Mouse (Mus musculus) hindbrain, embryonic 10.5 days (tissue): ENCODE results near the gene Parn. TPM values are rescaled to one million over a fixed set of nuclear protein-coding genes. Genes with fewer than 3 reads are reported as not detected.
A peak's percentile ranks its signal among the peaks of the same experiment; 100 is the strongest.

Experiments used
- DNase-seq: peaks from one replicate; pipeline ENCODE4 v3.0.0-alpha.2; 2017; ENCODE audit warnings: low spot score
- H3K27ac ChIP-seq: fragments of 300-500 bp; sonication (generic); 2 replicates; pipeline ENCODE4 v1.5.1; 2016; ENCODE audit warnings: mild to moderate bottlenecking, moderate library complexity
- H3K27me3 ChIP-seq: fragments of 300-500 bp; sonication (generic); 2 replicates; pipeline ENCODE4 v1.6.1; 2016; ENCODE audit warnings: mild to moderate bottlenecking; ENCODE audit not compliant: poor library complexity, insufficient read depth, severe bottlenecking
- H3K36me3 ChIP-seq: fragments of 300-500 bp; sonication (generic); 2 replicates; pipeline ENCODE4 v1.6.1; 2016; ENCODE audit warnings: mild to moderate bottlenecking, moderate library complexity
- H3K4me1 ChIP-seq: fragments of 300-500 bp; sonication (generic); replicated peaks from 2 replicates; pipeline ENCODE4 v1.6.1; 2016; ENCODE audit warnings: mild to moderate bottlenecking
- H3K4me3 ChIP-seq: fragments of 300-500 bp; sonication (generic); 2 replicates; pipeline ENCODE4 v1.5.1; 2016; ENCODE audit warnings: mild to moderate bottlenecking, moderate library complexity
- H3K9me3 ChIP-seq: fragments of 300-500 bp; sonication (generic); 2 replicates; pipeline ENCODE4 v1.6.1; 2016; ENCODE audit warnings: mild to moderate bottlenecking, moderate library complexity
- WGBS: fragments of 180-500 bp; shearing (Covaris S2); methylation state at CpG from one replicate; pipeline ENCODE4 v1.1.7; 2016; 5-methylcytosine and 5-hydroxymethylcytosine counted together
- polyA plus RNA-seq: library from polyadenylated mRNA; unstranded; fragments of >200 nt; fragmentation: Nextera tagmentation; extraction: Ambion mirVana; gene quantifications from 2 replicates; pipeline ENCODE4 v1.2.1, GENCODE M21; 2016

The Parn gene
- polyA plus RNA-seq, 1 experiment from 2014 or later = 41.2 TPM

DNA sequence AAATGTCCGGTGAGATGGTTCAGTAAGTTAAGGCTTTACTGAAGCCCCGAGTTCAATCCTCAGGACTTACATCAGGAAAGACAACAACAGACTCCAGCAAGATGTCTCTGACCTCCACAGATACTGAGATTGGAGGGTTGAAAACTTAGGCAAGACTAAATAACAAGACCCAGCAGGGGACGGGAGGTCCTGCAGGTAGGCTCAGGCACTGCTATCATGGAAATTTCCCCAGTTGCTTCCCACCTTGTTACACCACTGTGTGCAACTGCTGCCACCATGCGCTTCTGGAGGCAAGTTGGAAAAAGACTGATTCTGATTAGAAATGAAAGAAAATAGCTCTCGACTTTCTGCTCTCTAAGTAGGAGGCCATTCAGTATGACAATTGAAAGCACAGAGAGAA lies 55.4 kb downstream of the Parn start:
- 91% methylated on average over 5 of the region's 5 CpGs for WGBS
- Histone ChIP-seq H3K27me3 (no peaks in the 10 kb centered on the region), H3K9me3 (no peaks in the 10 kb centered on the region), H3K4me1 (no peaks in the 10 kb centered on the region), H3K36me3 (peaks cover 33% of the 10 kb centered on the region), H3K4me3 (no peak overlapping the region), H3K27ac (no peak overlapping the region)
- no peak for DNase-seq

DNA sequence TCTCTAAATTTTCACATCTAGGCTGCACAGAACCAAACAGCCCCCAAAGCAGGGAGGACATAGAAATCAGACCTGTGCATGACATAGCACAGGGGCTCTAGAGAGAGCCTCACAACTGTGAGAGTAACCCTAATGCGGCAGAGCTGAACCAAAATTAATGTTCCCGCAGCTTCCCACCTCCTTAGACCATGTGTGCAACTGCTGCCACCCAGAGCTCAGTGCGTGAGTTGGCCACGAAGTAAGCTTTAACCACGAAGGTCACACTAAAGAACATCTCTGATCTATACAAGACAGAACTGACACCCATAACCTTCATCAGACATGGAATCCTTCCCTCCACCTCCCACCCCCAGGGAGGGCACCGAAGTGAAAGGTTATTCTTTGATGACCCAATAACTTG lies 55.9 kb downstream of the Parn start:
- no peaks in the 10 kb centered on the region for H3K9me3 ChIP-seq
- peaks cover 32% of the 10 kb centered on the region for H3K36me3 ChIP-seq
- no peak overlapping the region for H3K27ac ChIP-seq
- DNase-seq = no peak
- H3K4me3 ChIP-seq = no peak overlapping the region
- H3K4me1 ChIP-seq = no peaks in the 10 kb centered on the region
- H3K27me3 ChIP-seq = no peaks in the 10 kb centered on the region
- 88% methylated on average over 6 of the region's 6 CpGs for WGBS

- Histone ChIP-seq H3K4me1 (no peaks in the 10 kb centered on the region), H3K27ac (no peak overlapping the region), H3K27me3 (no peaks in the 10 kb centered on the region), H3K4me3 (no peak overlapping the region), H3K36me3 (peaks cover 28% of the 10 kb centered on the region), H3K9me3 (no peaks in the 10 kb centered on the region)
- no peak for DNase-seq
Observed at GRCm38 (mm10) chr16:13611399-13611798, 56.6 kb downstream of the Parn start.

GRCm38 (mm10) chr16:13610951-13611381 lies 57.0 kb downstream of the Parn start:
- H3K4me1 ChIP-seq = no peaks in the 10 kb centered on the region
- H3K36me3 ChIP-seq = peaks cover 29% of the 10 kb centered on the region
- H3K4me3 ChIP-seq = no peak overlapping the region
- no peaks in the 10 kb centered on the region for H3K27me3 ChIP-seq
- DNase-seq = no peak
- H3K27ac ChIP-seq = no peak overlapping the region
- H3K9me3 ChIP-seq = no peaks in the 10 kb centered on the region
- 85% methylated on average over 5 of the region's 5 CpGs for WGBS

- H3K27ac ChIP-seq = no peak overlapping the region
- no peaks in the 10 kb centered on the region for H3K27me3 ChIP-seq
- peaks cover 30% of the 10 kb centered on the region for H3K36me3 ChIP-seq
- no peak for DNase-seq
- WGBS = 90% methylated on average over 1 of the region's 1 CpGs
- H3K4me3 ChIP-seq = no peak overlapping the region
- H3K9me3 ChIP-seq = no peaks in the 10 kb centered on the region
- no peaks in the 10 kb centered on the region for H3K4me1 ChIP-seq
Observed at GRCm38 (mm10) chr16:13608705-13609085, 59.3 kb downstream of the Parn start.

- 84% methylated on average over 4 of the region's 4 CpGs for WGBS
- Histone ChIP-seq H3K4me3 (no peak overlapping the region), H3K36me3 (peaks cover 35% of the 10 kb centered on the region), H3K27me3 (no peaks in the 10 kb centered on the region), H3K4me1 (no peaks in the 10 kb centered on the region), H3K9me3 (no peaks in the 10 kb centered on the region), H3K27ac (no peak overlapping the region)
- DNase-seq = no peak
Observed at GRCm38 (mm10) chr16:13607987-13608704, 59.8 kb downstream of the Parn start.

DNA sequence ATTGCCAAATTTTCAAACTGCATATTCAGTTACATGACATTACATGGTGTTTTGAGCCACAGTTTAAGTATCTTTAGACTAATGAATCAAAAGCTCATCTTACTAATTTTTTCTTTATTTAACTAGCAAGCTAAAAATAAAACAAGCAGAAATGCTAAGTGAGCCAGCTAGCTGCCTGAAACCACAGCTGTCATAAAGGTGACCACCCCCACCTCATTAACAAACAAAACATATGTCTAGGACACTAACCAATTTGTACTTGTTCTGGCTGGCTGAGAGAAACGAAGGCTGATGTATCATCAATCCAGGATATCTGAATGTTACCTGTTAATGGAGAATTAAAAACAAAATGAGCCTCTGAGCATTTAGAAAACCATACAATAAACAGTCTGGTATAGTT lies 65.2 kb downstream of the Parn start:
- Histone ChIP-seq H3K36me3 (peaks cover 65% of the 10 kb centered on the region), H3K27me3 (no peaks in the 10 kb centered on the region), H3K27ac (no peak overlapping the region), H3K4me3 (no peak overlapping the region), H3K9me3 (no peaks in the 10 kb centered on the region), H3K4me1 (no peaks in the 10 kb centered on the region)
- 81% methylated on average over 1 of the region's 1 CpGs for WGBS
- DNase-seq = no peak

- Histone ChIP-seq H3K27me3 (no peaks in the 10 kb centered on the region), H3K9me3 (no peaks in the 10 kb centered on the region), H3K27ac (no peak overlapping the region), H3K36me3 (peaks cover 40% of the 10 kb centered on the region), H3K4me1 (no peaks in the 10 kb centered on the region), H3K4me3 (no peak overlapping the region)
- WGBS = 93% methylated on average over 2 of the region's 2 CpGs
- no peak for DNase-seq
Observed at GRCm38 (mm10) chr16:13589049-13589408, 78.9 kb downstream of the Parn start.

DNA sequence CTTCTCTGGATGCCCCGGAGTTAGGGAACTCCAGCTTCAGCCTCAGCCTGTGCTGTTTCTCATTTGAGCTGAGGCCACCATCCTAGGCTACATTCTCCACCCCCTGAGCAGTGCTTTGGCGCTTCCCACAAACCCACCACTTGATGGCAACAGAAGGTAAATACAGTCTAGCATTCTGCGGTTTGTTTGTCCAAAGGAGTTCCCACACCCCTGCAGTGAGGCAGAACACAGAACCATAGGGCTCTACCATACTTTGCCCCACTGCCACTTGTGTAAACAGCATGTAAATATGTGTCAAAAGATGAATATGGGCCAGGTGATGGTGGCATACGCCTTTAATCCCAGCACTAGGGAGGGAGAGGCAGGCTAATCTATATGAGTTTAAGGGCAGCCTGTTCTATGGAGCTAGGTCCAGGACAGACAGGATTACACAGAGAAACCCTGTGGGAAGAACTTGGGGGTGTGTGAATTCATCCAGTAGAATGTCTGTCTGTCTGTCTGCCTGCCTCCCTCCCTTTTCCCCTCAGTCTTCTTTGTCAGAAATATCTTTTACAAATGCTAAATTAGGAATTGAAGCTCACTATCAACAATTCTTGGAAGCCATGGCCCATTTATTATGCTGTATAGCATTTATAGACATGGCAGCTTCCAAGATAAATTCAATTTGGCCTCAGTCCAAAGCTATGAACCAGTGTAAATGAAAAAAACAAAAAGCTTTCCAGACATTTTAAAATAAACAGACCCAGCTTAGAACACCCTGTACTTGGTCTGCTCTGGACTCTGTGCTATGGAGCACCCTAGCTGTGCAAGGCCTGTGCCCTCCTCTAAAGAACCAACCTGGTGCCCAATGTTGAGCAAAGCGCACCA lies 79.6 kb downstream of the Parn start:
- Histone ChIP-seq H3K27me3 (no peaks in the 10 kb centered on the region), H3K4me3 (no peak overlapping the region), H3K4me1 (no peaks in the 10 kb centered on the region), H3K36me3 (peaks cover 40% of the 10 kb centered on the region), H3K27ac (no peak overlapping the region), H3K9me3 (no peaks in the 10 kb centered on the region)
- DNase-seq = no peak
- WGBS = 84% methylated on average over 5 of the region's 5 CpGs

DNA sequence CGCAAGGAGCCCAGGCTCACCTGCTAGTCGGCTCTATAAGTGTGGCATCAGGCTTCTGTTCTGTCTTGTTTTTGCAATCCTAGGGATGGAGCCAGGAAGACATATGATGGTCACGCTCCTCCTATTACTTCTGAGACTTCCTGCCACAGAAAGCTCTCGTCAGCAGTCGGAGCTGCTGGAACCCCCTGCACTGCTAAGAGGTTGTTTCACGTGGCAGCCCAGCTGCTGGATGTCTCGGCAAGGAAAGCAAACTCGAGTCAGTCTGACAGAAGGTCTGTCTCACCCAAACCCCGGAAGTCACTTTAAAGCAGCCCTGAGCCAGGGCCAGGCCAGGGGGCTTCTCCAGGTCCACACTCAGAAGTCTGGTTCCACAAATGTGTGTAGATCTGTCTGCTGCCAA lies 82.7 kb downstream of the Parn start:
- no peaks in the 10 kb centered on the region for H3K9me3 ChIP-seq
- 81% methylated on average over 9 of the region's 9 CpGs for WGBS
- DNase-seq = no peak

DNA sequence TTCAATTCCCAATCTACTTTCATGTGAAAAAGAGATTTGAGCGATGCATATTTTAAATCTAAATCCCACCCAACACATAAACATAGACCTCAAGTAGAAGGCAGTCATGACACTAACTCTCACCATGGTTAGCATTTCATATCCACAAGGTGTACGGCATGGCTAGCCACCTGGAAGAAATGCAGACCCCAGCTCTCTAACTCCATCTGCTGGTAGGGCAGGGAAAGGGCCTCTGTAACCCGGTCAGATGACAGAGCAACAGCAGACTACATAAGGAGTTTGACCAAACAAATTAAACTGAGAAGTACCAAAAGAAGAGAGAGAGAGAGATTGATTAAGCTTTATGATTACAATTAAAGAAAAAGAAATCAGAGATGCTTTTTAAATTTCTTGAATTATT lies 87.2 kb downstream of the Parn start:
- Histone ChIP-seq H3K9me3 (no peaks in the 10 kb centered on the region), H3K4me3 (no peak overlapping the region), H3K27me3 (no peaks in the 10 kb centered on the region), H3K4me1 (peaks cover 11% of the 10 kb centered on the region), H3K27ac (no peak overlapping the region), H3K36me3 (peaks cover 19% of the 10 kb centered on the region)
- DNase-seq = no peak
- WGBS = 94% methylated on average over 3 of the region's 3 CpGs

More for the DNA sequence above, 82.7 kb downstream of the Parn start:
- H3K4me3 ChIP-seq = no peak overlapping the region
- no peaks in the 10 kb centered on the region for H3K27me3 ChIP-seq
- peaks cover 16% of the 10 kb centered on the region for H3K36me3 ChIP-seq
- no peak overlapping the region for H3K27ac ChIP-seq
- H3K4me1 ChIP-seq = peaks cover under 1% of the 10 kb centered on the region; the same call in 1 of the 2 replicates

GRCm38 (mm10) chr16:13580016-13580415 lies 88.0 kb downstream of the Parn start:
- no peak for DNase-seq
- WGBS = 89% methylated on average over 1 of the region's 1 CpGs

DNA sequence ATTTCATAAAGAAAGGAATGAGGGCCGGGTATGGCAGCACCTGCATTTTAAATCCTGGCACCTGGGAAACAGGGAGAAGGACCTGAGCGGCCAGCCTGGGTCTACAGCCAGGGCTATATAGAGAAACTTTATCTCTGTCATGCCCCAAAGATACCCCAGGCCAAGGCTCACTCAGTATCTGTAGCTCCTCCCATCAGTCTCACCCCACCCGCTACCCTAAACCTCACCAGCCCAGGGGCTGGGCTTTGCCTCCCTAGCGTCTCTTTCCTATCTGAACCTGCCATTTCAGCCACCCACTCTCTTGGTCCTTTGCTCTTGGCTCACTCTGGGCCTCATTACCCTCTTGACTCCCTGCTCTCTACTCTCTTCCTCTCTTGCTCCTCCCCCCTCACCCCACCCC lies 92.7 kb downstream of the Parn start:
- H3K4me3 ChIP-seq = no peak overlapping the region
- no peaks in the 10 kb centered on the region for H3K9me3 ChIP-seq
- 0 out of 2 replicates have a peak, but pooled peaks cover 3% of the 10 kb centered on the region for H3K36me3 ChIP-seq
- WGBS = 84% methylated on average over 4 of the region's 4 CpGs
- H3K27ac ChIP-seq = no peak overlapping the region
- H3K4me1 ChIP-seq = peaks cover 11% of the 10 kb centered on the region
- no peak for DNase-seq
- H3K27me3 ChIP-seq = no peaks in the 10 kb centered on the region

More at GRCm38 (mm10) chr16:13580016-13580415, 88.0 kb downstream of the Parn start:
- peaks cover 11% of the 10 kb centered on the region for H3K4me1 ChIP-seq
- no peak overlapping the region for H3K4me3 ChIP-seq
- H3K27me3 ChIP-seq = no peaks in the 10 kb centered on the region
- no peaks in the 10 kb centered on the region for H3K9me3 ChIP-seq
- H3K36me3 ChIP-seq = peaks cover 14% of the 10 kb centered on the region
- peak overlapping the region; percentile 64 for H3K27ac ChIP-seq
